Mouse (Mus musculus) central nervous system, embryonic 11.5 days (tissue): ENCODE results near the gene P3h3. TPM values are rescaled to one million over a fixed set of nuclear protein-coding genes. Genes with fewer than 3 reads are reported as not detected.

Source experiments
- polyA plus RNA-seq: library from polyadenylated mRNA; depleted of rRNA; stranded (reverse); fragments of >200 nt; gene quantifications from 2 replicates; pipeline ENCODE4 v1.2.3, GENCODE M21; 2012; rRNA removed

The P3h3 gene
- polyA plus RNA-seq, result 103 and 125 TPM in 2 replicates

DNA sequence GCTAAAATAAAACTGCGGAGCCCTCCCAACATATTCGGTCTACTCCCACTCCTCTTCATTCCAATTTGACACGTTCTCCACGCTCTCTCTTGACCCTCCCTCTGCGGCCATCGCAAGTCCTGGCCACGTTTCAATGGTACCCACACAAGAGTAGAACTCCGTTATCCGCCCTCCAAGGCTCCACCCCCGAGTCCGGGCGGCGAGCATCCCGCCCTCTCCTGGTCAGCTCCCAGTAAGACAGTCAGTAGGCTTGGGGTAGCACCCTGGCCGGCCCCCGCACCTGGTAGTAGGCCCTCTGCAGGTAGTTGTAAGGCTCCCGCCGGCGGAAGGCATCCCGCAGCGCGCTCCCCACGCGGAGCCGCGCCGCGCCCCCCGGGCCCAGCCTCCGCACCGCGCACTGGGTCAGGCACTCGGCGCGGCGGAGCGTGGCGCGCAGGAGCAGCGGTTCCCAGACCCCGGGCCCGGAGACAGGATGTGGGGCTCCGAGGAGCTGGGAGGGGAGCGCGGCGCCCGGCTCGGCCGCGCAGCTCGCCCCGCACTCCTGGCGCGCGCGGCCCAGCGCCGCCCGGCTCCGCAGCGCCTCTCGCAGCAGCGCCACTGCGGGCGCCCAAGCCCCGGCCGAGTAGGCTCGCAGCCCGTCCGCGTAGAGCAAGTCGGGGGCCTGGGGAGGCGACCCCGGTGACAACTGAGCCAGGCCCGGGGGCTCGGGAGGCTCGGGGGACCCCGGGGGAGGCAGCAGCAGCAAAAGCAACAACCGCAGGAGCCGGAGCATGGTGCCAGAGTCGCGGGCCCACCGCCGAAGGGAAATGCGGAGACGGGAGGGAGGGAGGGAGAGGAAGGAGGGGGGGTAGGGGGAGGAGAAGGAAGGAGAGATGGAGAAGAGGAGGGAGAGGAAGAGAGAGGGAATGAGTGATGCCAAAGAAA is at the start of gene P3h3:
Gene P3h3 (minus strand): TSS at position 837 of the 924 bp plus-strand sequence.

DNA sequence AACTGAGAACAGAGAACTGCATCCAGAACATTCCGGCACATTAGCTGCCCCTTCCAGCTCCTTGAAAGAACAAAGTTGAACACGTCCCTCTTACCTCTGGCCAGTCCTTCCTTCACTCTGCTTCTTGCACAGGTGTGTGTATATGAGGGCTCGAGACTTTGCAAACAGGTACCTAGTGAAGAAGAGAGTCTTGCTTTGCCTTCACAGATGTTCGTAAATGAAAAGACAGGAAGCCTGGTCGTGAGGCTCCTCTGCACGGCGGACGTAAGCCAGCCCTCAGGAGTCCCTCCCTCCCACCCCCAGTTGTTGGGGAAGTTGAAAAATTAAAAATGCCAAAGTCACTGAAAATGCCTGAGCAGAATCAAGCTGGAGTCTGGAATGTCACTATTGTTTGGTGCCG is 30.4 kb upstream of the P3h3 start, which contains the start of gene Cd4:
Gene Cd4 (minus strand): TSS at position 236 of the 400 bp plus-strand sequence.

DNA sequence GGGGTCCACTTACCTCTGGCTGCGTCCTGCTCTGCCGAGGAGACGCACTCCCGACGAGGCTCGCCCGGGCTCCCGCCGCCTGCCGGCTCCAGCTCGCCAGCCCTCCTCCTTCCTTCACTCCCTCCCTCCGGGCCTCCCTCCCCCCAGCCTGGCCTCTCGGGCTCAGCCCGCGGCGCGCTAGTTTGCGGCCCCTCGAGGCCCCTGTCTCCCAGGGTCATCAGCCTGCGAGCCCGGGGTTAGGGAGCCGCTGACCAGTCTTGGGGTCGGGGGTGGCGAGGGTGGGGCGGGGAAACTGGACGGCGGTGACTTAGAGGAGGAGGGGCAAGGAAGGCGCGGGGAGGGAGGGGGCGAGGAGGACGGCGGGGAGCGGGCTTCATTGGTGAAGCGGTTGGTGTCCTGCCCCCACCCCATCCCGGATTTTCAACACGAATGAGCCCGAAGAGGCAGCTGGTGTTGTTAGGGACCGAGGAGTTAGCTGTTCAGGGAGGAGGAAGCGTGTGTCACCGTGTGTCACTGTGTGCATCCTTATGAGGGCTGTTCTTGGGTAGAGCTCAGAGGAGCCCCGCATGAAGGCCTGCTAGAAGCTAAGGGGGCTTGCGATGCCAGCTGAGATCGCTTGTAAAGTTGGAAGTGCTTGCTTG is 6.2 kb upstream of the P3h3 start, which contains the start of gene Gpr162:
Gene Gpr162 (minus strand): TSS at position 326 of the 641 bp plus-strand sequence.

DNA sequence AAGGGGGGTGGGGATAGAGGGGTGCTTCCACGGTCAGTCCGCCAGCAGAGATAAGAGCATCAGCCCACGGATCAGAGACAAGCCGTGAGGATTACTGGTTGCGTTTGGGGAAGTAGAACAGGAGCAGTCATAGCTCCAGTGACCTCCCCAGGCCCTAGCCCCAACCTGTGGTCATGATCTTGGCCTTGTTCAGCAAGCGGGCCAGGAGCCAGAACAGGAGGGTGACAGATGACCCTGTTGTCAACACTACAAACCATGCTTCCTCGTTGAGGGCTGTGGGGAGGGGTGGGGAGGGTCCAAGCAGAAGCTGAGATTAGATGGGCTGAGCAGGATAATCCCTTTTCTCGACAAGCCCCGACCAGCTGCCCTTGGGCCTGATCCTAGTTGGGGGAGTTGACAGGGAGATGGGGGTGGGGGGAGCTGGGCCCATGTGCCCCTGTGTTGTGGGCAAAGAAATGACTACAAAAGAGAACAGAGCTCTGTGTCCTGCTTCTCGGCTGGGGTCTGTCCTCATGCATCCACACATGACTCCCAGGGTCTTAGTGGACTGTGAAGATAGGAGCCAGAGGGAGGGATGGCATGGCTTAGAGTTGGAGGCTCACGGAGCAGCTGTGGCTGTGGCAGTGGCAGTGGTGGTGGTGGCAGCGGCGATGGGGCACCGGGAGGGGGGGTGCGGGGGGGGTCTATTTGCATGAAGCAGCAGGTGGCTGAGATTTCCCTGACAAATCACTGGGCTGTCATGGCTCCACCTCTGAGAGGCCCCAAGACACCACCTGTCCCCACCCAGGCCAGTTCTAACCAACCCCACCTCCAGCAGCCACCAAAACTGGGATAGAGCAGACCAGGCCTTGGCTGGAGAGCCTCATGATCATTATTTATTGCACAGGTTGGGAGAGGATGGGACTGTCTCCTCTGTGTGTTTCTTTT is 17.0 kb downstream of the P3h3 start, which contains the start of gene Gnb3:
Gene Gnb3 (minus strand): TSS at position 35 of the 927 bp plus-strand sequence.

GRCm38 (mm10) chr6:124828868-124829798 is 28.4 kb downstream of the P3h3 start, which contains the start of the genes Usp5 and Cdca3:
TSS of gene Usp5 (minus strand) at chr6:124829484.
TSS of gene Cdca3 (plus strand) at chr6:124829547.

GRCm38 (mm10) chr6:124813933-124814332 is 43.6 kb downstream of the P3h3 start, which contains the start of gene Tpi1:
TSS of gene Tpi1 (minus strand) at chr6:124814296.

GRCm38 (mm10) chr6:124808358-124809012 is 49.1 kb downstream of the P3h3 start, which contains the start of gene Spsb2:
TSS of gene Spsb2 (plus strand) at chr6:124808661.

Other genes with a start within 250 kb of the P3h3 start
- gene C1s2, start 221.7 kb downstream of the P3h3 start, polyA plus RNA-seq, result 0.24 and 0.26 TPM in 2 replicates
- gene Lpcat3, start 194.7 kb downstream of the P3h3 start, polyA plus RNA-seq, result 36.6 and 50.7 TPM in 2 replicates
- 177 and 187 TPM in 2 replicates for gene Emg1, start 145.6 kb downstream of the P3h3 start, polyA plus RNA-seq
- gene Phb2, start 145.4 kb downstream of the P3h3 start, polyA plus RNA-seq, result 185 and 198 TPM in 2 replicates
- 5.3 and 7.8 TPM in 2 replicates for gene Ptpn6, start 119.0 kb downstream of the P3h3 start, polyA plus RNA-seq
- 383 and 432 TPM in 2 replicates for gene Grcc10, start 116.4 kb downstream of the P3h3 start, polyA plus RNA-seq
- 0.11 TPM in 1 of 2 replicates, not detected in the other for gene Gm45234, start 101.7 kb downstream of the P3h3 start, polyA plus RNA-seq
- 40.9 and 65.1 TPM in 2 replicates for gene Atn1, start 101.2 kb downstream of the P3h3 start, polyA plus RNA-seq
- gene Eno2, start 88.1 kb downstream of the P3h3 start, polyA plus RNA-seq, result 9.1 and 11.8 TPM in 2 replicates
- 4.2 and 11.4 TPM in 2 replicates for gene Lrrc23, start 78.0 kb downstream of the P3h3 start, polyA plus RNA-seq
- 6.0 and 8.9 TPM in 2 replicates for gene Spsb2, start 49.1 kb downstream of the P3h3 start, polyA plus RNA-seq
- 559 and 705 TPM in 2 replicates for gene Tpi1, start 43.5 kb downstream of the P3h3 start, polyA plus RNA-seq
- 111 and 146 TPM in 2 replicates for gene Usp5, start 28.3 kb downstream of the P3h3 start, polyA plus RNA-seq
- 157 and 168 TPM in 2 replicates for gene Cdca3, start 28.2 kb downstream of the P3h3 start, polyA plus RNA-seq
- 2.2 and 3.0 TPM in 2 replicates for gene Gnb3, start 17.5 kb downstream of the P3h3 start, polyA plus RNA-seq
- 13.4 and 15.2 TPM in 2 replicates for gene Gpr162, start 6.2 kb upstream of the P3h3 start, polyA plus RNA-seq
- 0.01 and 0.05 TPM in 2 replicates for gene Cd4, start 30.5 kb upstream of the P3h3 start, polyA plus RNA-seq
- 2.3 and 3.2 TPM in 2 replicates for gene Lag3, start 54.0 kb upstream of the P3h3 start, polyA plus RNA-seq
- 1,105 and 3,481 TPM in 2 replicates for gene Ptms, start 62.4 kb upstream of the P3h3 start, polyA plus RNA-seq
- 358 and 360 TPM in 2 replicates for gene Mlf2, start 73.6 kb upstream of the P3h3 start, polyA plus RNA-seq
- gene Cops7a, start 107.8 kb upstream of the P3h3 start, polyA plus RNA-seq, result 122 and 143 TPM in 2 replicates
- gene Pianp, start 138.9 kb upstream of the P3h3 start, polyA plus RNA-seq, result 1.6 and 3.4 TPM in 2 replicates
- 52.2 and 93.4 TPM in 2 replicates for gene Zfp384, start 151.4 kb upstream of the P3h3 start, polyA plus RNA-seq
- 130 and 145 TPM in 2 replicates for gene Ing4, start 182.0 kb upstream of the P3h3 start, polyA plus RNA-seq
- gene Acrbp, start 191.9 kb upstream of the P3h3 start, polyA plus RNA-seq, result 25.3 and 37.8 TPM in 2 replicates
- 0.22 and 0.24 TPM in 2 replicates for gene Lpar5, start 210.2 kb upstream of the P3h3 start, polyA plus RNA-seq
- gene Chd4, start 238.2 kb upstream of the P3h3 start, polyA plus RNA-seq, result 164 and 215 TPM in 2 replicates